Mouse (Mus musculus) limb, embryonic 14.5 days (tissue): ENCODE results near the gene Znhit6. TPM values are rescaled to one million over a fixed set of nuclear protein-coding genes. Genes with fewer than 3 reads are reported as not detected.

Experiments used
- ATAC-seq: fragments of 200-750 bp; cut with Nextera tagmentation; 2 replicates; pipeline ENCODE4 v1.8.0; 2017; ENCODE audit warnings: low read depth, moderate number of reproducible peaks, moderate TSS enrichment; ENCODE audit not compliant: low FRiP score
- DNase-seq: peaks from one replicate; pipeline ENCODE4 v3.0.0-alpha.2; 2015; ENCODE audit warnings: low spot score
- H3K27ac ChIP-seq: fragments of 300-500 bp; sonication (generic); replicated peaks from 2 replicates; pipeline ENCODE4 v1.5.1; 2014; ENCODE audit warnings: low read depth, mild to moderate bottlenecking, low read length, moderate library complexity, mixed read lengths
- H3K27me3 ChIP-seq: fragments of 300-500 bp; sonication (generic); 2 replicates; pipeline ENCODE4 v1.6.1; 2014; ENCODE audit warnings: low read length, mixed read lengths; ENCODE audit not compliant: control insufficient read depth, insufficient read depth
- H3K36me3 ChIP-seq: fragments of 300-500 bp; sonication (generic); 2 replicates; pipeline ENCODE4 v1.6.1; 2014; ENCODE audit warnings: mild to moderate bottlenecking, low read length, moderate library complexity, mixed read lengths; ENCODE audit not compliant: control insufficient read depth, insufficient read depth
- H3K4me1 ChIP-seq: fragments of 300-500 bp; sonication (generic); 2 replicates; pipeline ENCODE4 v1.6.1; 2014; ENCODE audit warnings: antibody characterized with exemption, low read length, mixed read lengths; ENCODE audit not compliant: control insufficient read depth, insufficient read depth
- H3K4me2 ChIP-seq: fragments of 300-500 bp; sonication (generic); replicated peaks from 2 replicates; pipeline ENCODE4 v1.6.1; 2014; ENCODE audit warnings: low read depth, mild to moderate bottlenecking, low read length, moderate library complexity; ENCODE audit not compliant: severe bottlenecking
- H3K4me3 ChIP-seq: fragments of 300-500 bp; sonication (generic); replicated peaks from 2 replicates; pipeline ENCODE4 v1.5.1; 2014; ENCODE audit warnings: low read length
- H3K9ac ChIP-seq: fragments of 300-500 bp; sonication (generic); 2 replicates; pipeline ENCODE4 v1.6.1; 2014; ENCODE audit warnings: mild to moderate bottlenecking, low read depth, low read length, moderate library complexity; ENCODE audit not compliant: severe bottlenecking
- H3K9me3 ChIP-seq: fragments of 300-500 bp; sonication (generic); 2 replicates; pipeline ENCODE4 v1.6.1; 2016; ENCODE audit warnings: low read length; ENCODE audit not compliant: control insufficient read depth
- POLR2A ChIP-seq: fragments of 200-500 bp; IDR thresholded peaks from 2 replicates; pipeline ENCODE4 v1.8.0; 2012; ENCODE audit warnings: inconsistent platforms, mild to moderate bottlenecking, moderate library complexity, borderline replicate concordance; ENCODE audit not compliant: insufficient read depth, insufficient read length; ENCODE audit errors: extremely low read depth
- WGBS: fragments of 180-500 bp; shearing (Covaris S2); extraction: QIAGEN DNeasy Blood & Tissue Kit; methylation state at CpG from one replicate; pipeline ENCODE4 v1.1.7; 2014; 5-methylcytosine and 5-hydroxymethylcytosine counted together
- polyA plus RNA-seq, 2 experiments: library from polyadenylated mRNA; depleted of rRNA in 1 of 2; stranded (reverse) in 1 of 2; unstranded in 1 of 2; fragments of >200 nt; fragmentation: Nextera tagmentation in 1 of 2; extraction: Ambion mirVana in 1 of 2; gene quantifications; 2 replicates each; pipeline versions ENCODE4 v1.2.1 to v1.2.3; 2012 to 2014

Znhit6 gene
- polyA plus RNA-seq, 2 experiments = 24.4 to 35.5 TPM

DNA sequence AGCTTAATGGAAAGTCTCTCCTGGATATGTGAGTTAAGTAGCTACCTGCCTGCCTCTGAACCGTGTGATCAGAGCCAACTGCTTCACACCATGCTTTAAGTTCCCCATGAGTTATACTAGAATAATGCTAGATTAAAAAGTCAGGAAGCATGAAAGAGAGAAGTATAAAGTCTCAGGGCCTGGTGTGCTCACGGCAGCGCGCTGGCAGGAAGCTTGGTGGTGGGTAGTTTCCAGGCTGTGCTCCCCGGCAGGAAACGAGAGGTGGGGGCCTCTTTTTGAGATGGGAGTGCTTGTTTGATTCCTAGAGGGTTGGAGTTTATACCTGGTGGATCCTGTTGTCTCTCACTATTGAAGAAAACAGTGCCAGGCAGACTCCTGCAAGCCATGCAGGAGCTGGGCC lies 19.3 kb downstream of the Znhit6 start:
- no peak for TF ChIP-seq POLR2A
- no peak for DNase-seq
- WGBS = 90% methylated on average over 6 of the region's 6 CpGs
- Histone ChIP-seq H3K4me1 (no peaks in the 10 kb centered on the region), H3K9ac (no peak overlapping the region), H3K4me2 (no peak overlapping the region), H3K36me3 (peaks cover 67% of the 10 kb centered on the region), H3K9me3 (no peaks in the 10 kb centered on the region), H3K27me3 (no peaks in the 10 kb centered on the region; the same call in 1 of the 2 replicates), H3K27ac (no peak overlapping the region), H3K4me3 (no peak overlapping the region)
- no peak for ATAC-seq

DNA sequence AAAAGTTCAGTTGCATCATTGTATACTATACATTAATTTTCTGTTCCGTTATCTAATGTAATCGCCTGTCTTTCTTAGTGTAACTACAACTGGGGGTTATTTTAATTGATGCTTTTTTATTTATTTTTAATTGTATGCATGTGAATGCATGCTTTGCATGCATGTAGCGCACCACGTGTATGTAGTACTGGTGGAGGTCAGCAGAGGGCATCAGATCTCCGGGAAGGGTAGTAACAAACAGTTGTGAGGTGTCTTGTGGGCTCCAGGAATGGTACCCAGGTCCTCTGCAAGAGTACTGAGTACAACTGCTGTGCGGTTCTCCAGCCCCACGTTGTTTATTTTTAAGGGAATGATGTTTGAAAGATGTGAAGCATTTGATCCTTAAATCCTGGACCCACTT lies 23.1 kb downstream of the Znhit6 start:
- no peak for TF ChIP-seq POLR2A
- H3K9me3 ChIP-seq = no peaks in the 10 kb centered on the region
- no peak overlapping the region for H3K4me2 ChIP-seq
- no peak for ATAC-seq
- WGBS = 91% methylated on average over 7 of the region's 7 CpGs
- H3K9ac ChIP-seq = no peak overlapping the region
- H3K27ac ChIP-seq = no peak overlapping the region
- peaks cover 12% of the 10 kb centered on the region for H3K4me1 ChIP-seq
- no peak overlapping the region for H3K4me3 ChIP-seq
- H3K27me3 ChIP-seq = no peaks in the 10 kb centered on the region; the same call in 1 of the 2 replicates
- peaks cover 69% of the 10 kb centered on the region for H3K36me3 ChIP-seq
- no peak for DNase-seq

GRCm38 (mm10) chr3:145600801-145601200 lies 24.8 kb downstream of the Znhit6 start:
- no peak overlapping the region for H3K4me2 ChIP-seq
- no peak for DNase-seq
- ATAC-seq = no peak
- no peak overlapping the region for H3K4me3 ChIP-seq
- H3K27ac ChIP-seq = no peak overlapping the region
- H3K4me1 ChIP-seq = peaks cover 12% of the 10 kb centered on the region
- H3K9me3 ChIP-seq = no peaks in the 10 kb centered on the region
- WGBS = 90% methylated on average over 6 of the region's 6 CpGs
- no peak for TF ChIP-seq POLR2A
- H3K27me3 ChIP-seq = no peaks in the 10 kb centered on the region; the same call in 1 of the 2 replicates
- H3K36me3 ChIP-seq = peaks cover 71% of the 10 kb centered on the region
- H3K9ac ChIP-seq = no peak overlapping the region

DNA sequence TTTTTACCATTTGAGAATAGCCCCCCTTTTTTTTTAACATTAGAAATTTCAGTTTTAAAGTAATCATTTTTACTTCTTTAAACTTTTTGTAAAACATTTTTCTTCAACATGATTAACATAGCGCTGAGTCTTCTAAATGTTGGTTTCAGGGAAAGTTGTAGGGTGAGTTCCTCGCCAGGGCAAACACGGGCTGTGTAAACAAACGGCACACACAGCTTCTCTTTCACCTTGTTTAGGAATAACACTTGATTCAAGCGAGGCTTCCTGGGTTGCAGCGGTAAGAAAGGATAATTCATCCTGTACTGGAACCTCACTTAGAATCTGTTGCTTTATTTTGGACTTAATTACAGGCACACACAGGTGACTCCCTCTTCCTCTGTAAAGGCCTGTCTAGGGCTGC lies 25.3 kb downstream of the Znhit6 start:
- H3K9me3 ChIP-seq = no peaks in the 10 kb centered on the region
- H3K4me3 ChIP-seq = no peak overlapping the region
- 0 out of 2 replicates have a peak overlapping the region, but pooled peaks have one; percentile 14 for H3K27ac ChIP-seq
- no peaks in the 10 kb centered on the region; the same call in 1 of the 2 replicates for H3K27me3 ChIP-seq
- no peak overlapping the region for H3K9ac ChIP-seq
- peaks cover 69% of the 10 kb centered on the region for H3K36me3 ChIP-seq
- no peak overlapping the region for H3K4me2 ChIP-seq
- DNase-seq (no peak), ATAC-seq (no peak)
- 75% methylated on average over 6 of the region's 6 CpGs for WGBS
- H3K4me1 ChIP-seq = peaks cover 12% of the 10 kb centered on the region
- no peak for TF ChIP-seq POLR2A

DNA sequence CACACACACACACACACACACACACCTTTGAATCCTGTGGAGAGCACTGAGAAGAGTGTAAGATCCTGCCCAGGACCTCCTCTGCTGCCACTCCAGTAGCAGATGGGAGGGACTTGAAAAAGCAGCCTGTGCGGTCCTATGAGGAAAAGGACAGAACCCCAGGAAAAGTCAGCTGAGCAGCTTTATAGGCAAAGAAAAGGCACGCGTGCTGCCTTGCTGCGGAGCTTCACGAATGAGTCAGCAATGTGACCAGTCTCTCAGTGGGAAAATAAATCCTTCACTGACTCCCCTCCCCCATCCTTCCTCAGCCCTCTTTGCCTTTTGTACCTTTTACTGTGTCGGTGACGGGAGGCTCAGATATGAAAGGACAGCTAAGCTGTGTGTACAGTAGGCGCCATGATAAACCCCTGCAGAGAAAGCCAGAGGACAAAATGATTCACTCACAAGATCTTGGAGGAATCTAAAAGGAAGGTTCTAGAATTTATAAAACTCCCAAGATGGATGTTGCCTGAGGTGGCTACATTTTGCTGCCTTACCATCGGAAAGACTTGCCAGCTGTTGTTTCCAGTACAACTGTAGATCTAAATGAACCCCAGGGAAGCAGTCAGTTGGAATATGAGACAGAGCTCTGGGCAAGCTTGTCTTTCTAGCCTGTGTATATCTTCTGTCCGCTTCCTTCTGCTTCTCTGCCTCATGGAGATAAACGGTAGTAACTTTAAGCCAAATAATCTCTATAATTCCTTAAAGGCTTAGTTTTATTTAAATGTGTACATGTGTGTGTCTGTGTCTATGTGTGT lies 26.6 kb downstream of the Znhit6 start:
- Histone ChIP-seq H3K36me3 (peaks cover 72% of the 10 kb centered on the region), H3K9me3 (no peaks in the 10 kb centered on the region), H3K4me1 (peaks cover 12% of the 10 kb centered on the region), H3K4me3 (no peak overlapping the region), H3K9ac (no peak overlapping the region), H3K4me2 (no peak overlapping the region), H3K27ac (no peak overlapping the region), H3K27me3 (no peaks in the 10 kb centered on the region; the same call in 1 of the 2 replicates)
- 59% methylated on average over 11 of the region's 11 CpGs for WGBS
- TF ChIP-seq POLR2A = no peak
- peak; percentile 61 for ATAC-seq
- peak; percentile 42 for DNase-seq
